Mouse (Mus musculus) midbrain, embryonic 16.5 days (tissue): Measurements from ENCODE around the gene Ric8a. TPM values are rescaled to one million over a fixed set of nuclear protein-coding genes. Genes with fewer than 3 reads are reported as not detected.

Experiments
- ATAC-seq: fragments of 200-750 bp; cut with Nextera tagmentation; 2 replicates; pipeline ENCODE4 v1.8.0; 2017; ENCODE audit warnings: moderate TSS enrichment
- H3K27ac ChIP-seq: fragments of 300-500 bp; sonication (generic); 2 replicates; pipeline ENCODE4 v1.5.1; 2014; ENCODE audit warnings: mild to moderate bottlenecking, low read length, mixed read lengths
- H3K27me3 ChIP-seq: fragments of 300-500 bp; sonication (generic); 2 replicates; pipeline ENCODE4 v1.6.1; 2014; ENCODE audit warnings: low read depth, low read length, mixed read lengths; ENCODE audit not compliant: control insufficient read depth, insufficient read depth
- H3K36me3 ChIP-seq: fragments of 300-500 bp; sonication (generic); 2 replicates; pipeline ENCODE4 v1.6.1; 2014; ENCODE audit warnings: mild to moderate bottlenecking, low read length, moderate library complexity, mixed read lengths; ENCODE audit not compliant: control insufficient read depth, insufficient read depth
- H3K4me1 ChIP-seq: fragments of 300-500 bp; sonication (generic); 2 replicates; pipeline ENCODE4 v1.6.1; 2014; ENCODE audit warnings: mild to moderate bottlenecking, low read length, mixed read lengths; ENCODE audit not compliant: control insufficient read depth, insufficient read depth
- H3K4me2 ChIP-seq: fragments of 300-500 bp; sonication (generic); 2 replicates; pipeline ENCODE4 v1.6.1; 2014; ENCODE audit warnings: mild to moderate bottlenecking, low read length, mixed read lengths
- H3K4me3 ChIP-seq: fragments of 300-500 bp; sonication (generic); 2 replicates; pipeline ENCODE4 v1.5.1; 2014; ENCODE audit warnings: low read depth, mild to moderate bottlenecking, low read length, moderate library complexity, mixed read lengths
- H3K9ac ChIP-seq: fragments of 300-500 bp; sonication (generic); 2 replicates; pipeline ENCODE4 v1.6.1; 2014; ENCODE audit warnings: low read depth, low read length, mixed read lengths
- H3K9me3 ChIP-seq: fragments of 300-500 bp; sonication (generic); replicated peaks from 2 replicates; pipeline ENCODE4 v1.6.1; 2014; ENCODE audit warnings: mild to moderate bottlenecking, low read length, mixed read lengths; ENCODE audit not compliant: control insufficient read depth, poor library complexity, severe bottlenecking
- WGBS: fragments of 180-500 bp; shearing (Covaris S2); extraction: QIAGEN DNeasy Blood & Tissue Kit; methylation state at CpG from one replicate; pipeline ENCODE4 v1.1.7; 2014; 5-methylcytosine and 5-hydroxymethylcytosine counted together
- polyA plus RNA-seq: library from polyadenylated mRNA; unstranded; fragments of >200 nt; fragmentation: Nextera tagmentation; extraction: Ambion mirVana; gene quantifications from 2 replicates; pipeline ENCODE4 v1.2.1, GENCODE M21; 2015

The Ric8a gene
- polyA plus RNA-seq, 1 experiment from 2014 or later = 107 TPM

GRCm38 (mm10) chr7:140854483-140854882, 2.3 kb upstream of the Ric8a start:
- no peaks in the 10 kb centered on the region for H3K9me3 ChIP-seq
- H3K9ac ChIP-seq = no peak overlapping the region
- H3K36me3 ChIP-seq = peaks cover 19% of the 10 kb centered on the region
- H3K4me1 ChIP-seq = peaks cover 21% of the 10 kb centered on the region
- H3K27me3 ChIP-seq = no peaks in the 10 kb centered on the region
- 97% methylated on average over 18 of the region's 18 CpGs for WGBS
- H3K4me3 ChIP-seq = no peak overlapping the region
- no peak overlapping the region for H3K27ac ChIP-seq
- H3K4me2 ChIP-seq = no peak overlapping the region
- ATAC-seq = no peak

- Histone ChIP-seq H3K4me2 (peak overlapping the region; percentile 96), H3K9ac (peak overlapping the region; percentile 90), H3K4me3 (peak overlapping the region; percentile 85), H3K27ac (no peak overlapping the region), H3K9me3 (no peaks in the 10 kb centered on the region), H3K36me3 (peaks cover 21% of the 10 kb centered on the region), H3K27me3 (no peaks in the 10 kb centered on the region), H3K4me1 (peaks cover 23% of the 10 kb centered on the region)
- WGBS = 76% methylated on average over 9 of the region's 9 CpGs
- ATAC-seq = no peak
These were observed 1.6 kb upstream of the Ric8a start for GRCm38 (mm10) chr7:140855181-140855580.

GRCm38 (mm10) chr7:140855860-140856784, 635 bp upstream of the Ric8a start, which contains the start of gene Gm45785:
Gene Gm45785, minus strand, starts transcription at chr7:140856331.
- peaks cover 30% of the 10 kb centered on the region for H3K36me3 ChIP-seq
- no peaks in the 10 kb centered on the region for H3K27me3 ChIP-seq
- H3K4me1 ChIP-seq = peaks cover 23% of the 10 kb centered on the region
- H3K9me3 ChIP-seq = no peaks in the 10 kb centered on the region
- peak within 1 kb of the TSS; percentile 90 for H3K9ac ChIP-seq
- H3K27ac ChIP-seq = peak within 1 kb of the TSS; percentile 94
- H3K4me3 ChIP-seq = peak within 1 kb of the TSS; percentile 85
- 1% methylated on average over 51 of the region's 51 CpGs for WGBS
- peak within 1 kb of the TSS; percentile 96 for H3K4me2 ChIP-seq
- peak; percentile 84 for ATAC-seq

DNA sequence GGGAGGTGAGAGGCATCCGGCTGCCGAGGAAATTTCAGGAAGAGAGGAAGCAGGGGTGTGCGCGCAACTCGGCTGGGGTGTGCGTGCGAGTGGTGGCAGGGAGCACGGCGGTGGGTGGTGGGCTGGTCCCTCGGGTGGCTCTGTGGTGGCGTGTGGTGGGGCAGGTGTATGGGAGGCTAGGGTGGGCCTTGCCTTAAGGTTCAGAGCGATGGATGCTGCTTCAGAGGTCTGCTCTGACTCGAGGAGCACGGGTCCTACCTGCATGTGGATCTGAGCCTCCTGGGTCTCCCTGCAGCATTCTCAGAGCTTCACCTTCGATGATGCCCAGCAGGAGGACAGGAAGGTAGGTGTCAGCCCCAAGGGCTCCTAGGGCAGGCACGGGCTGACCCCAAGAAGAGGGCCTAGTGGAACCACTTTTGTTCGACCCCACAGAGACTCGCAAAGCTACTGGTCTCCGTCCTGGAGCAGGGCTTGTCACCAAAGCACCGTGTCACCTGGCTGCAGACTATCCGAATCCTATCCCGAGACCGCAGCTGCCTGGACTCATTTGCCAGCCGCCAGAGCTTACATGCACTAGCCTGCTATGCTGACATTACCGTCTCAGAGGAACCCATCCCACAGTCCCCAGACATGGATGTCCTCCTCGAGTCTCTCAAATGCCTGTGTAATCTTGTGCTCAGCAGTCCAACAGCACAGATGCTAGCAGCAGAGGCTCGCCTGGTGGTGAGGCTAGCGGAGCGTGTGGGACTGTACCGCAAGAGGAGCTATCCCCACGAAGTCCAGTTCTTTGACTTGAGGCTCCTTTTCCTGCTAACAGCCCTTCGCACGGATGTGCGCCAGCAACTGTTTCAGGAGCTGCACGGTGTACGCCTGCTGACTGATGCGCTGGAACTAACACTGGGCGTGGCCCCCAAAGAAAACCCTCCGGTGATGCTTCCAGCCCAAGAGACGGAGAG, 1.1 kb downstream of the Ric8a start, which contains the start of gene Bet1l:
Bet1l (minus strand) TSS at position 28 of the 956 bp plus-strand sequence.
- peak within 1 kb of the TSS; percentile 94 for H3K27ac ChIP-seq
- H3K36me3 ChIP-seq = peaks cover 35% of the 10 kb centered on the region
- peaks cover 23% of the 10 kb centered on the region for H3K4me1 ChIP-seq
- peak within 1 kb of the TSS; percentile 85 for H3K4me3 ChIP-seq
- peak within 1 kb of the TSS; percentile 96 for H3K4me2 ChIP-seq
- H3K27me3 ChIP-seq = no peaks in the 10 kb centered on the region
- peak within 1 kb of the TSS; percentile 90 for H3K9ac ChIP-seq
- 39% methylated on average over 38 of the region's 40 CpGs for WGBS
- ATAC-seq = peak; percentile 33
- no peaks in the 10 kb centered on the region for H3K9me3 ChIP-seq

GRCm38 (mm10) chr7:140858746-140859145, 2.0 kb downstream of the Ric8a start:
- no peaks in the 10 kb centered on the region for H3K27me3 ChIP-seq
- H3K4me2 ChIP-seq = peak overlapping the region; percentile 96
- ATAC-seq = no peak
- peaks cover 37% of the 10 kb centered on the region for H3K36me3 ChIP-seq
- peak overlapping the region; percentile 85; the same call in 1 of the 2 replicates for H3K4me3 ChIP-seq
- 97% methylated on average over 8 of the region's 8 CpGs for WGBS
- peaks cover 23% of the 10 kb centered on the region for H3K4me1 ChIP-seq
- H3K9me3 ChIP-seq = no peaks in the 10 kb centered on the region
- no peak overlapping the region; the same call in 1 of the 2 replicates for H3K9ac ChIP-seq
- no peak overlapping the region for H3K27ac ChIP-seq

- no peak overlapping the region for H3K9ac ChIP-seq
- no peak for ATAC-seq
- H3K4me3 ChIP-seq = no peak overlapping the region
- H3K4me1 ChIP-seq = peaks cover 23% of the 10 kb centered on the region
- no peak overlapping the region for H3K4me2 ChIP-seq
- H3K27ac ChIP-seq = no peak overlapping the region
- H3K9me3 ChIP-seq = no peaks in the 10 kb centered on the region
- H3K27me3 ChIP-seq = no peaks in the 10 kb centered on the region
- H3K36me3 ChIP-seq = peaks cover 30% of the 10 kb centered on the region
- 63% methylated on average over 6 of the region's 6 CpGs for WGBS
These were observed 3.2 kb downstream of the Ric8a start for GRCm38 (mm10) chr7:140859997-140860396.

DNA sequence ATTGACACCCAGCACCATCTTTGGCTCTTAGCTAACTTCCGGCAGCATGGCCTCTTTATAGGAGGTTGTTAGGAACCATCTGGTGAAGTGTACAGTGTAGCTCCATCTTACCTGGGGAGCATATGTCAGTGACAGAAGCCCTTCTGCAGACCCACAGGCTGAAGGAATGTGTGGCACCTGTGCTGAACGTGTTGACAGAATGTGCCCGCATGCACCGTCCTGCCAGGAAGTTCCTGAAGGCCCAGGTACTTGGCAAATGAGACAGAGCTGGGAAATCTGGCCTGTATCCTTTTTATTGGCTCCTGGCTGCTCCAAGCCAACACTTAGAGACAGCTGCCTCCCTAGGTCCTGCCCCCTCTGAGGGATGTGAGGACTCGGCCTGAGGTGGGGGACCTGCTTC, 4.0 kb downstream of the Ric8a start:
- ATAC-seq = no peak
- H3K4me1 ChIP-seq = peaks cover 16% of the 10 kb centered on the region
- no peak overlapping the region for H3K4me2 ChIP-seq
- no peaks in the 10 kb centered on the region for H3K27me3 ChIP-seq
- H3K36me3 ChIP-seq = peaks cover 30% of the 10 kb centered on the region
- H3K9ac ChIP-seq = no peak overlapping the region
- no peak overlapping the region for H3K4me3 ChIP-seq
- no peaks in the 10 kb centered on the region for H3K9me3 ChIP-seq
- H3K27ac ChIP-seq = no peak overlapping the region
- WGBS = 89% methylated on average over 5 of the region's 5 CpGs

DNA sequence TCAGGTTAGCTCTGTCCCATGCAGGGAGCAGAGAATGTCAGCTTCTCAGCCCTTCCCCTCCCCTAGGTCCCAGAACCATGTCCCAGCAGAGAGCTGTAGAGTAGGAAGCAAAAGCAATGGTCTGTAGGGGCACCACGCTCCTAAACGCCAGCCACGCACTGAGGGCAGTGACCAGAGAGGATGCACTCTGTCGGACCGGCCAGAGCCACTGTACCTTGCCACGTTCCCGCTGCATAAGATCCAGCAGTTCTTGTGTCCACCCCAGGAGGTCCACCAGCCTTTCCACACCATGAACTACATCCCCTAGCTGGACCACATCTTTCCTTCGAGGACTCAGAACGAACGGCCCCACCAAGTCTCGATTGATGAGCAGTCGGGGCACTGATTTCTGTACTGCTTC, 8.0 kb downstream of the Ric8a start:
- Histone ChIP-seq H3K36me3 (peaks cover 30% of the 10 kb centered on the region), H3K27ac (no peak overlapping the region), H3K9me3 (no peaks in the 10 kb centered on the region), H3K27me3 (no peaks in the 10 kb centered on the region), H3K4me3 (no peak overlapping the region), H3K9ac (no peak overlapping the region), H3K4me1 (0 out of 2 replicates have a peak, but pooled peaks cover 2% of the 10 kb centered on the region), H3K4me2 (no peak overlapping the region)
- no peak for ATAC-seq
- WGBS = 92% methylated on average over 12 of the region's 12 CpGs
